Mouse (Mus musculus): Measurements from ENCODE around the gene Ms4a6b.
"Not testable (repeated sequence)": the region's sequence is repeated elsewhere in the genome, so short reads cannot be mapped to it uniquely, and the experiment has no call there.

Gene Ms4a6b

GRCm38 (mm10) chr19:11536593-11536992, 20.3 kb downstream of the Ms4a6b start, which contains the start of gene Ms4a4d:
Gene Ms4a4d (plus strand): TSS chr19:11536801.
- DNase-seq: no peak

DNA sequence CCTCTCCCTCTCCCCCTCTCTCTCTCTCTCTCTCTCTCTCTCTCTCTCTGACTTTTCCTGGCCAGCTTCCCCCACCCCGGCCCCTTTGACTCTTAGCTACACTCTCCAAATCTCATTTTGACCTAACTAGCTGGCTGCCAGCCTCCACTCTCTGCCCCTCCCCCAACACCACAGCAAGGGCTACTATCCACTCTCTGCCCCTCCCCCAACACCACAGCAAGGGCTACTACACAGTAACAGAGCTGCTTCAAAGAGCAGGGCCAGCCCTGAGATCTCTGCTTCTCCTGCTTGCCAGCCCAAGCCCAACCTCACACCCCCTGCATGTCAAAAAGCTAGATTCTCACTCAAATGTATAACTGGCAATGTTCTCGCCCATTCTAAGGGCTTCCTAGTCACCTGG, 21.0 kb downstream of the Ms4a6b start:
- no peak for DNase-seq

GRCm38 (mm10) chr19:11540166-11540821, 24.0 kb downstream of the Ms4a6b start:
- not testable (repeated sequence) for DNase-seq

- DNase-seq: not testable (repeated sequence)
Observed at GRCm38 (mm10) chr19:11544383-11544782, 28.1 kb downstream of the Ms4a6b start.

- DNase-seq: no peak
Observed at GRCm38 (mm10) chr19:11547911-11548310, 31.6 kb downstream of the Ms4a6b start.

DNA sequence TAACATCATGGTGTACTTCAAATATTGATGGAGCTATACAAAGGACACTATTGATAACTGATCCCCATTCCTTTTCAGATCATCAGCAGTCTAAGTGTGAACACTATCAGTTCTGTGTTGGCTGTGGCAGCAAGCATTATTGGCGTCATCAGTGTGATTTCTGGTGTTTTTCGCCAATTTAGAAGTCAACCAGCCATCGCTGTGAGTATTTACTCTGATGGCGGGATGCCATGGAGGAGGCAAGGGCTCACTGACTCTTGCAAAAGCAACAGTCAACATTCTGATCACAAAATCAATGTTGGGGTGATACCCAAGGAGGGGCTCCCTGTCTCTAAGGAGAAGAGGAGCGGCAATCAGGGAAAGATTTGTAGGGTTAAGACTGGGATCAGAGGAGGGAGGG, 38.4 kb downstream of the Ms4a6b start:
- DNase-seq: no peak

DNA sequence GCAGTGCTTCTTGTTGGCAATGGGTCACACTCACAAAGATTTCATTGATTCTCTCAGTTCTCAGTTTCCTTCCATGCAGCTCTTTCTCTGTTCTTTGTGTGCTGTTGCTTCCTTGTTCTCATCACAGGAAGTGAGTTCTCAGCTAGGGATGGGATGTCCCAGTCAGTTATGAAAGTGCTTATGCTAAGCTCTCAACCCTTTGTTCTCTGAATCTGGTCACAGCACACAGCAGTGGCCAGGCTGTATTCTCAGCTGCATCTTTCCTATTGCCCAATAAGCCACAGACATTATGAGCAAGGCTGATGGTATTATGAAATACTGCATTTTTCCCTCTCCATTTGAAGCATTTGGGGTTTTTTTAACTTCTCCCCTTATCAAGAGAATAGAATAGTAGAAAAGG, 43.2 kb downstream of the Ms4a6b start:
- not testable (repeated sequence) for DNase-seq

DNA sequence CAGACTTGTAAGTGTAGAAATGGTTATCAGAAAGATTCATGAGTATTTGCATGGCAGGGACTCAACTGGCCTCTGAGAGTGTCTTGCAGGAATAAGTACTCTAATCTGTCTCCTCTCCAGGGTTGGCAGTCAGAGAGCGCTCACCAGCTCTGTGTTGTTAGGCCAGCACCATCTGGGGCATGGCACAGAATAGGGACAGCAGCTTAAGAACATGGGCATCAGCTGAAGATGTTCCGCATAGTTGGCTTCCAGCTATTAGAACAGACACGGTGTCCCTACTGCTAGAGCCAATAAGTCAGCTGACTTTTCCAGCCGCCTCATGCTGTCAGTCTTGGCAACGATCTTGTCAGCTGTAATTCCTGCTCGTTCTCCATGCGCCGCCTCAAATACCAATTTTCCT, 58.7 kb downstream of the Ms4a6b start:
- DNase-seq: no peak
